Mouse (Mus musculus): ENCODE data around the gene Olfr1426.
"Not testable (repeated sequence)": the region's sequence is repeated elsewhere in the genome, so short reads cannot be mapped to it uniquely, and the experiment has no call there.

GRCm38 (mm10) chr19:12077631-12078030, 14.2 kb downstream of the Olfr1426 start, which contains the start of gene Olfr1425:
- not testable (repeated sequence) for TF ChIP-seq CTCF (IDR thresholded peaks at IDR 0.05); EP300 (IDR thresholded peaks at IDR 0.05; ENCODE audit: insufficient read depth, low read depth, low read length)
